Mouse (Mus musculus): ENCODE measurements at regions not wholly inside any gene's neighbourhood (a gene's known extent, or its start where the extent isn't known, plus 50 kb on each side); places are given as distances from the start of the nearest gene placed in this dataset.

- H3K79me2 ChIP-seq (ENCODE audit: control insufficient read depth, insufficient read depth, low read length, poor library complexity) = no peaks in the 10 kb centered on the region
- H3K9me3 ChIP-seq (replicated peaks; ENCODE audit: insufficient read depth, low read length) = no peaks in the 10 kb centered on the region
- H3K36me3 ChIP-seq (ENCODE audit: control insufficient read depth in 1 of 2, insufficient read depth in 2 of 2, low read length in 2 of 2) = no peaks in the 10 kb centered on the region
- H3K27me3 ChIP-seq (ENCODE audit: control insufficient read depth in 1 of 2, insufficient read depth in 2 of 2, low read length in 2 of 2) = no peaks in the 10 kb centered on the region
- no peaks in the 10 kb centered on the region for H3K4me1 ChIP-seq (ENCODE audit: control insufficient read depth in 1 of 2, insufficient read depth in 2 of 2, low read length in 2 of 2)
- H3K9ac ChIP-seq (ENCODE audit: control insufficient read depth, low read depth, low read length, poor library complexity, severe bottlenecking) = no peak overlapping the region
- TF ChIP-seq TAL1 (IDR thresholded peaks at IDR 0.05; ENCODE audit: low read length) (no peak), NELFE (IDR thresholded peaks at IDR 0.05; ENCODE audit: low read depth, low read length) (no peak), GABPA (IDR thresholded peaks at IDR 0.05; ENCODE audit: low read depth, low read length) (no peak), TBP (IDR thresholded peaks at IDR 0.05; ENCODE audit: low read depth, low read length) (no peak), ZKSCAN1 (IDR thresholded peaks at IDR 0.05; ENCODE audit: low read depth, low read length) (no peak), ZMIZ1 (IDR thresholded peaks at IDR 0.05; ENCODE audit: low read depth, low read length) (no peak), CHD2 (IDR thresholded peaks at IDR 0.05; ENCODE audit: low read length) (no peak), MAFK (IDR thresholded peaks at IDR 0.05; ENCODE audit: borderline replicate concordance, low read depth, low read length) (no peak), CTCF (IDR thresholded peaks at IDR 0.05 in 2 of 3, conservative IDR thresholded peaks at IDR 0.05 in 1 of 3; ENCODE audit: control insufficient read depth in 1 of 3, insufficient read depth in 1 of 3, low read depth in 2 of 3, low read length in 3 of 3, poor library complexity in 1 of 3, severe bottlenecking in 1 of 3) (no peak), MYC (IDR thresholded peaks at IDR 0.05; ENCODE audit: low read depth, low read length) (no peak), SIN3A (IDR thresholded peaks at IDR 0.05; ENCODE audit: low read length) (no peak)
- no peak for DNase-seq (ENCODE audit: low read depth, low spot score)
- no peak overlapping the region for H3K27ac ChIP-seq (ENCODE audit: control insufficient read depth, low read depth, low read length)
- no peak overlapping the region for H3K4me3 ChIP-seq (ENCODE audit: control insufficient read depth in 1 of 2, insufficient read depth in 1 of 2, low read depth in 2 of 2, low read length in 2 of 2)
These were observed 416.6 kb downstream of the Adra2a start for GRCm38 (mm10) chr19:54460426-54461170.

GRCm38 (mm10) chr19:54462480-54462879, 418.5 kb downstream of the Adra2a start:
- Histone ChIP-seq H3K9me3 (replicated peaks; ENCODE audit: insufficient read depth, low read length) (no peaks in the 10 kb centered on the region), H3K36me3 (ENCODE audit: control insufficient read depth in 1 of 2, insufficient read depth in 2 of 2, low read length in 2 of 2) (no peaks in the 10 kb centered on the region), H3K4me3 (ENCODE audit: control insufficient read depth in 1 of 2, insufficient read depth in 1 of 2, low read depth in 2 of 2, low read length in 2 of 2) (no peak overlapping the region), H3K4me1 (ENCODE audit: control insufficient read depth in 1 of 2, insufficient read depth in 2 of 2, low read length in 2 of 2) (no peaks in the 10 kb centered on the region), H3K27me3 (ENCODE audit: control insufficient read depth in 1 of 2, insufficient read depth in 2 of 2, low read length in 2 of 2) (no peaks in the 10 kb centered on the region), H3K79me2 (ENCODE audit: control insufficient read depth, insufficient read depth, low read length, poor library complexity) (no peaks in the 10 kb centered on the region), H3K9ac (ENCODE audit: control insufficient read depth, low read depth, low read length, poor library complexity, severe bottlenecking) (no peak overlapping the region), H3K27ac (ENCODE audit: control insufficient read depth, low read depth, low read length) (no peak overlapping the region)
- DNase-seq (ENCODE audit: low read depth, low spot score) = no peak
- TF ChIP-seq ZMIZ1 (IDR thresholded peaks at IDR 0.05; ENCODE audit: low read depth, low read length) (no peak), GABPA (IDR thresholded peaks at IDR 0.05; ENCODE audit: low read depth, low read length) (no peak)

GRCm38 (mm10) chr19:54470034-54470433, 426.1 kb downstream of the Adra2a start:
- no peaks in the 10 kb centered on the region for H3K4me1 ChIP-seq (ENCODE audit: control insufficient read depth in 1 of 2, insufficient read depth in 2 of 2, low read length in 2 of 2)
- no peak overlapping the region for H3K27ac ChIP-seq (ENCODE audit: control insufficient read depth, low read depth, low read length)
- TF ChIP-seq GATA1 (IDR thresholded peaks at IDR 0.05; ENCODE audit: low read depth, low read length) = no peak
- TF ChIP-seq BHLHE40 (IDR thresholded peaks at IDR 0.05; ENCODE audit: borderline replicate concordance, low read depth, low read length) = no peak
- TF ChIP-seq CHD2 (IDR thresholded peaks at IDR 0.05; ENCODE audit: low read length) = no peak
- no peak for TF ChIP-seq MEF2A (IDR thresholded peaks at IDR 0.05; ENCODE audit: extremely low read depth, insufficient replicate concordance, low read depth, low read length, poor library complexity, severe bottlenecking)
- no peak for TF ChIP-seq SIN3A (IDR thresholded peaks at IDR 0.05; ENCODE audit: low read length)
- TF ChIP-seq ETS1 (IDR thresholded peaks at IDR 0.05; ENCODE audit: low read depth, low read length) = no peak
- no peak for TF ChIP-seq TAL1 (IDR thresholded peaks at IDR 0.05; ENCODE audit: low read length)
- TF ChIP-seq HCFC1 (IDR thresholded peaks at IDR 0.05; ENCODE audit: low read depth, low read length) = no peak
- TF ChIP-seq TCF12 (IDR thresholded peaks at IDR 0.05; ENCODE audit: low read depth, low read length) = no peak
- TF ChIP-seq TBP (IDR thresholded peaks at IDR 0.05; ENCODE audit: low read depth, low read length) = no peak
- TF ChIP-seq E2F4 (IDR thresholded peaks at IDR 0.05; ENCODE audit: borderline replicate concordance, low read depth, low read length) = no peak
- TF ChIP-seq SMC3 (IDR thresholded peaks at IDR 0.05; ENCODE audit: low read depth, low read length) = no peak
- H3K9me3 ChIP-seq (replicated peaks; ENCODE audit: insufficient read depth, low read length) = no peaks in the 10 kb centered on the region
- H3K36me3 ChIP-seq (ENCODE audit: control insufficient read depth in 1 of 2, insufficient read depth in 2 of 2, low read length in 2 of 2) = no peaks in the 10 kb centered on the region
- H3K9ac ChIP-seq (ENCODE audit: control insufficient read depth, low read depth, low read length, poor library complexity, severe bottlenecking) = no peak overlapping the region
- no peaks in the 10 kb centered on the region for H3K79me2 ChIP-seq (ENCODE audit: control insufficient read depth, insufficient read depth, low read length, poor library complexity)
- H3K4me3 ChIP-seq (ENCODE audit: control insufficient read depth in 1 of 2, insufficient read depth in 1 of 2, low read depth in 2 of 2, low read length in 2 of 2) = no peak overlapping the region
- no peaks in the 10 kb centered on the region for H3K27me3 ChIP-seq (ENCODE audit: control insufficient read depth in 1 of 2, insufficient read depth in 2 of 2, low read length in 2 of 2)
- DNase-seq (ENCODE audit: low read depth, low spot score) = no peak

Data from MEL (cell line).